Mouse (Mus musculus) ES-CJ7 (cell line): ENCODE measurements around the gene Erbb4.
"Not testable (repeated sequence)": the region's sequence is repeated elsewhere in the genome, so short reads cannot be mapped to it uniquely, and the experiment has no call there.

ENCODE experiments used
- DNase-seq: peaks from one replicate; pipeline ENCODE4 v3.0.0; 2011; ENCODE audit warnings: low read depth, low spot score

Gene Erbb4

DNA sequence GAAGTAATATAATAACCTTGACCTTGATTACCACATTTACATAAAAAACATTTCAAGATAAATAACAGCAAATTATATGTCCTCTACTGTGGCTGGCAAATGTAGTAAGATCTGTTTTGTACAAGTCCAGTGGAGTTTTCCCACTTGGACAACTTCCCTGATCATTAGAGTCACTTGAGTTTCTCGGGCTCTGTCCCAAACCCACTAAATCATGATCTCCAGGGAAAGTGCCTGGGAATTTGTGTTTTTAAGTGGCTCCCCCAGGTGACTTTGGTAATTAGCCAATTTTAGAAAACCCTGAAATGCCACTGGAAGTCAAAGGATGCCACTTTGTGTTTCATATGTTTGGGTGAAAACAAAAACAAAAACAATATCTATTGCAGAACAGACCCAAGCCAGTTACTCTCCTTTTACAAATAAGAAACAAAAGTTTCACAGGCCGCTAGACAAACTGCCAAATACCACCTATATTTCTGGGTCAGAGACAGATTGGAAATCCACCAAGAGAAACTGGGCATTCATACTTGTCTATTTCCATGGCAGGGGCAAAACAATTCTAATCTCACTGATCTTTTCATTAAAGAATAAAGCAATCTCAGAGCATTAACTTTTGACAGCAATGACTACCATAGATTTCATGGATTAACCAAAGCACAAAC, 234.8 kb downstream of the Erbb4 start:
- no peak for DNase-seq

DNA sequence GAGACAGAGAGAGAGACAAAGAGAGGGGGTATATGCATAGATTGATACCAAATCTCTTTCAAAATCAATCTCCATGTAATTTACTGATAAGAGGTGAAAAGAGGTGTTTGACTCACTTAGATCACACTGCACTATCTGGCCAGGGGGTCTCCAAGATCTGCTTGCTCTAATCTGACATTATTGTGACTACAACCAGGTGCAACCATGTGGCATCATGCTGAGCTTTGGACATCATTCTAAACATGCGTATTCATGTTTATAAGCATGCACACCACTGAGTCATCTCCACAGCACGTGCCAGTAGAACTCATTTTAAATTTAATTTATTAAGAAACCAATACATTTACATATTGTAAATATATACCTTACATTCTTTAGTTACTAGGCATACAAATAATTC, 247.5 kb downstream of the Erbb4 start:
- no peak for DNase-seq

DNA sequence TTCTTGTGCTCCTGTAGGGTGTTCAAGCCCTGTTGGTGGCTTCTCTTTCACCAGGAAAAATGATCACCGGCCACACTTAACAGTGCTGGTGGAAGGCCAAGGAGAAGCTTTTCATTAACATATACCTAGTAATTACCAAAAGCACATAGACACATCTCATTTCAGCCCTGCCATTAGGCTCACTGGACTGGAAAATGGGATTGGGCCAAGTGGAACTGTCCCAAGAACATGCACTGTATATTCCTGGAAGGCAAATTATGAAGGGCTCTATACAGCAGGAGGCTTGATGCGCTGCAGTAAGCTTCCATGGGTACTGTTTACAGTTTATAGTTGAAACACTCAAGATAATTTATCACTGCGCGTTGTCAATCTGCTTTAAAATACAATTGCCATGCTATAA, 248.4 kb downstream of the Erbb4 start:
- no peak for DNase-seq

DNA sequence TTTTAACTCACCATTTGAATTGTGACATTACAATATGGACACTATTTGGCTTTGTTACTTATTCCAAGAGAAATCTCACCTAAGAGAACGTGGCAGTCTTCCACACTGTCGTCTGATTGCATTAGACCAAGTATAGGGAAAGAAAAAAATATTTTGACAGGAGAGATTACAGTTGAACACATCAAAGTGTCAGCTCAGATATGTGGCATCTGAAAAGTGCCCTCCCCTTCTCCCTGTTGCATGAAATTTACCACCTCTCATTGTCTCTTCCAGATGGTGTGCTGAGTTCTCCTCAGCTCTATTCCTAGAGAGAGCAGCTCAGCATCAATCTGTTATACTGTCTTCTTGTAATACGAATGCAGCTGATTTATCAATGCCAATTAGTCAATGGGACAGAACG, 268.5 kb downstream of the Erbb4 start:
- DNase-seq: no peak

DNA sequence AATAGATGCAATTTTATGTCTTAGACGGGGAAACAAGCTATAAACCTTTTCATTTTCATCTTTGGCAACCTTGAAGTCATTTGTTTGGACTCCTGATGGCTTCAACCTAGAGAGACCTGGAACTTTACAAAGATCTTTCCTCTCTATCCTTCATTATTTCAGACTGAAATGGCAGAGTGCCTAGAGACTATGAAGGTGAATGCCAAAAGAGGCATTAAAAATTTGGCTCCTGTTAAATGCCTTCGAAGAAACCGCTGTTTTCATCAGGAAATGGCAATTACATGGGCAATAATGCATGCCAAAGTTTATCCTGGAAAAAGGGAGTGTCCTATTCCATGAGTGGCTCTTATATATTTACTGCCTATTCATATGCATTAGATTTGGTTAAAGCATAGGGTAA, 273.2 kb downstream of the Erbb4 start:
- DNase-seq: no peak

DNA sequence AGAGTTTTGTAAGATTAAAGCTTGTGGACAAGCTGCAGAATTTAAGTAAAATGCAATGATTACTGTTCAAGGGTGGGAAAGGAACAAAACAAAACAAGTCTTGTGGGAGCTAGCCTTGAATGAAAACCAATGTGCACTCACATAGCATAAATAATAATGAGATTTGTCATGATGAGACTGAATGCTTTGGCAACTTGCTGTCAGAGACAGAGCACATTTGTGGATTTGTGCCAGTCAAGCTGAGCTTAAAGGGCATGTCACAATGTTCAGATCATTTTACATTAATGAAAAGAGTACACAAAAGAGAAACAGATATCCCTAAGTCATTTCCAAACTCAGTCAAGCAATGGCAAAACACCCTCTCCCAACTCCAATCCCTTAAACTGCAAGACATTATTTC, 275.8 kb downstream of the Erbb4 start:
- DNase-seq: no peak

DNA sequence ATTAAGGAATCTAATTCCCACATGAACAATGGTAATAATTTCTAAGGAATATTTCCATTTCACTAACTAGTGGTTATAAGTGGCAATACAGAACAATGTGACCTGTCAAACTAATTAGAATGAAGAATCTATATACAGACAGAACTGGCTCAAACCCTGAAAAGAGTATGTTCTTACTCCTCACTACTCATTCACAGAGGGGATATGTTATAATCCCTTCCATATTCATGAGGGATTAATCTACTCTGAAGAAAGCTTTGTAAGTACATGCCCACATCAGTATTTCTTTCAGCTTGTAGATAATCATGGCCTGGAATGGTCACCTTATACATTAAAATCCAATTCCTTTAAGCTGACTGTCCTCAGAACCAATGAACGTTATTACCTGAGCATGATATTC, 276.3 kb downstream of the Erbb4 start:
- no peak for DNase-seq

DNA sequence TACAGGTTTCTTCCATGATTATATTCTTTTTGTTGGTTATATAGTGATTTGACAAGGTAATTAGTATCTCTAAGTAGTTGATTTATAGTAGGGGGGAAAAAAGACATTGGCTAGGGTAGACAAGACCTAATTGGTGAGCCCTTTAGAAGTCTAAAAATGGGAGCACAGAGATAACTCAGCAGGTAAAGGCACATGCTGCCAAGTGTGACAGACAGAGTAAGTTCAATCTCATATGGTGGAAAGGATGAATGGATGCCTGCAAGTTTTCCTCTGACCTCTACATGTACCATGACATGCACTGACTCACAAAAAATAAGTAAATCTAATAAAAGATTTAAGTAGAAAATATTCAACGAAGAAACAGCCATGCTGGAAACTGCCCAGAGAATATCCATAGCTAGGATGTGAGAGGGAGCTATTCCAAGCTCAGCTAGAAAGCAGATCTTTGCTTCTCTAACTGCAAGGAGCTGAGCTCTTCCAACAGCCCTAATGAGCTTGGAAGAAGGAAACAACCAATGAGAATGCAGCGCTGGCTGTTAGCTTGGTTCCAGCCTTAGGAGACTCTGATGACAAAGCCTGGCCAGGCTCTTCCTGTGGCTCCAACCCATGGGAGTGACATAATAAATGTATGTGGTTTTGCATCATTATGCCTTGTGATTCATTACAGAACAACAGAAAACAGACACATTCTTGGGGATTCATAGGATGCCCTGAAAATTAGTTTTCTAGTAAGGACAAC, 277.2 kb downstream of the Erbb4 start:
- no peak for DNase-seq

DNA sequence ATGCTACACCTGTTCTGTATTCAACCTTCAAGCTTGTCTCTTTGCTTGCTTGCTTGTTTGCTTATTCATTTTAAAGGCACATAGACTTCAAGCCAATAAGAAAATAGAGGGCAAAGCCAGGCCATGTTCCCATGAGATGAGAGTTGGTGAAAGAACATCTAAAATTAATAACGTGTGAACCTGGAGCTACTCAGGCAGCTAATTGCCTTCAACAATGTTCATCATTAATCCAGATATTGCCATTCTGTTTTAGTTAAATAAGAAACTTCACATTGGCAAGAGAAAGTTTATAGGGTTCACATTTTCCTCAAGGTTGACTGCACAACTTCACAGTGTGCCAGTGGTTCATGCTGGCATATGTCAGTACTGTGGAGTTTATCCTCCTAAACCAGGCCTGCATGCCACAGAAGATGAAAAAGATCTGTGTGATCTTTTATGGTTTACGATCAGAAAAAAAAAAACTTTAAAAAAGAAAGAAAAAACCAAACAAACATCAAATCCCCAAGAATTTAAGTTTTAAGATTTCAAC, 284.7 kb downstream of the Erbb4 start:
- no peak for DNase-seq

DNA sequence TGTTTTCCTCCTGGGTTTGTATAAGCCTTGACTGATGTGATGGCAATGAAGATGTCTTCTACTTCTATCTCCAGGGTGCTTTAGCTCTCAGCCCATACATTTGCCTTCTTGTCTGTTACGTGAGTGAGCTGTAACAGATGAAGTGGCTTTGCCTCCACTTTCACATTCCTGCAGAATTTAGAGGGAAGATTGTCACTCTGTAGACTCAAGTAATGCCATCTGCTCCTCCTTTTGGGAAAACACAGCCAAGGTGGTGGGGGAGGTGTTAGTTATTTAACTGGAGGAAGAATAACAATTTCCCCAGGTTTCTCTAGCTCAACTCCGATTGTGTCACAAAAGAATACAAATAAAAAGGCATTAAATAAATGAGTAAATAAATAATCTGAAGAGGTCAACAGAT, 301.1 kb downstream of the Erbb4 start:
- DNase-seq: no peak

DNA sequence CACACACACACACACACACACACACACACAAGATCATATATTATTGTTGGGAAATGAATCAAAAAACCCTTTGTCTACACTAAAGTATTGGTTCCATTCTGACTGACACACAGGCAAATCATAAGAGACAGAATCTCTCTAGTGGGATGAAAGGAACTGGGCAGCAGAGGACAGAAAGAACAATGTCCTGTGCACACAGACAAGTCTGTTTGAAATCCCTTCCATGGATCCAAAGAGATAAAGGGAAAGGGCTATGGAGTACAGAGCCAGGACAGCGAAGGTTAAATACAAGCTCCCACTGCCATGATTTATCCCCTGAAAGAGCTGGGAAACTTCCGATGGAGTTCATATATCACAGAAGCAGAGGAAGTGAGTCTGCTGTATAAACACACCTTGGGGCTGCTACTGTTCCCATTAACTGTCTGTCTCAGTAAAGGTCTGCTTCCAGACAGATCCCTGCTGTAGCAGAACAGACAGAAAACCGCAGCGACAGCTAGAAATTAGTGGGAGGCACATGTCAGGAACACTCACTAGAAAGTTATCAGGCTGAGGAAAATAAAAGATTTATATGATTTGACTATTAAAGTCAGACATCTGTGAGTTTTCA, 320.3 kb downstream of the Erbb4 start:
- no peak for DNase-seq

DNA sequence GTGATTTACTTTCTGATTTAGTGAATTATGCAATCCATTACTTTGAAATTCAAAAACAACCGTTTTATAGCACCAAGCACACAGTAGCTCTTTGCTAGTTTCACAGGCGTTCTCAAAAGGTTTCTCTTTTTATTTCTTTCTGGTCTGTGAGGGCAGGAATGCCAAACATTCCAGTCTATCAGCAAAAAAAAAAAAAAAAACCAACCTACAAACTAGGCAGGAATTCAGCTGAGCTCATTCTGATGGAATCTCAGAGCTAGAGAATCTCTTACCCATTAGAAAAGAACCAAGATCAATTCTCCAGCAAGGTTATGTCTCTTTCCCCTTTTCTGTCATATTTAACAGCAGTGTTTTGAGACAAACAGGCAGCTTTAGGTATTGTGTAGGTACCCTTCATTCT, 327.2 kb downstream of the Erbb4 start:
- DNase-seq: peak; percentile 24

DNA sequence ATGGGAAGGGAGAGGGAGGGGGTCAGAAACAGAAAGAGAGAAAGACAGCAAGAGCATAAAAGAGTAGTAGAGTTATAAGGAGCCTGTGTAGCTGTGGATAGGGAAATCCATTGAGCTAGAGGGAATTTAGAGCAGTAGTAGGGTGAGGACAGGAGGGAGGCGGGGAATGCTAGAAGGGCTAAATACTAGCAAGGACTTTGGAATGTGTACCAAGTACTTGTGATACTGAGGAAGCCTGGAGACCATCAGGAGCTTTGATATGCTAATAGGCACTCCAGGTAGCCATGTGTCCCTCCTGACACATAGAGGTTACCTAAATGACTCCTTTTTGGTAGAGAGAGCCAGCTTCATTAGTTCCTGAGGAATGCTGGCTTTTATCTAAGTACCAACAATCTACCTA, 327.8 kb downstream of the Erbb4 start:
- DNase-seq: peak; percentile 80

DNA sequence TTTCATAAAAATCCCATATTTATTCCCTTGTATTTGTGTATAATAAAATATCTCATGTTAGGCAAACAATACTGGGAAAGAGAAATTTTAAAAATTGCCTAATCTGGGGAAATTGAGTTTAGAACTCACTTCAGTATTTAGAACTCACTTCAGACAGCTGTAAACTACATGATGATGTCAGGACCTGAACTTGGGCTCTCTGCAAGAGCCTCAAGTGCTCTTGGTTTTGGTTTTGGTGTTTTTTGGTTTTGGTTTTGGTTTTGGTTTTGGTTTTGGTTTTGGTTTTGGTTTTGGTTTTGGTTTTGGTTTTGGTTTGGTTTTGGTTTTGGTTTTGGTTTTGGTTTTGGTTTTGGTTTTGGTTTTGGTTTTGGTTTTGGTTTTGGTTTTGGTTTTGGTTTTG, 341.8 kb downstream of the Erbb4 start:
- DNase-seq: not testable (repeated sequence)

DNA sequence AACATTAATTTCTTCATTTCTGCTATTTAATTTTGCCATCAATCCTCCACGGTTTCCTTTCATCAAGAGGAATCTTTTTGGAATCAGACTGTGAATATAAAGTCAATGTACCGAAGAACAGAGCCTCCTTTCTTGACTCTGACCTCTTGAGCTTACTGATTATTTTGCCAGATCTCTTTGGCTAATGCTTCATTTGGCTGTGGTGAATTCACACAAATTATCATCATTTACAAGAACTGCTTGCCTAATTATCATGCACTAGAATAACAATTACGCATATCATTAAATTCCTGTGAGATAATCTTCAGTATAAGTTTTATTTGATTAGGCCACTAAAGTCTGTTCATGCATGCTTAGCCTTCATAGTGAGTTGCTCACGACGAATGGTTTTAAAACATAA, 345.4 kb downstream of the Erbb4 start:
- DNase-seq: no peak

DNA sequence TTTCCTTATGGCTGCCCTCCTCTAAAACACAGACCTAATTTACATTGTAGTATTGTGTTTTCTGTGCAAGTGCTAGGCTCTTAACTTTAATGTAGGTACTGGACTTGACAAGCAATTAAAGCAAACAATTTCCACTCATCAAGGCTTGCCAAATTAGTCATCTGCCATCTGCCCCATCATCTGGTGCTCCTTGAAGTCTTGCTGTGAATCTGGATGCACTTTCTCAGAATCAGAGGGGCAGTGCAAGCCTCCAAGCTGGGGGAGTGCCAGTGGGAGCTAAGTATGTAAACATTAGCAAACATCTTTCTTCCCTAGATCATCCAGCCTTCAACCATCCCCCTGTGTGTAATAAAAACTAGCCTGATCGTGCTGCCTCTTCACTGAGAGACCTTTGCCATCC, 358.9 kb downstream of the Erbb4 start:
- DNase-seq: no peak

DNA sequence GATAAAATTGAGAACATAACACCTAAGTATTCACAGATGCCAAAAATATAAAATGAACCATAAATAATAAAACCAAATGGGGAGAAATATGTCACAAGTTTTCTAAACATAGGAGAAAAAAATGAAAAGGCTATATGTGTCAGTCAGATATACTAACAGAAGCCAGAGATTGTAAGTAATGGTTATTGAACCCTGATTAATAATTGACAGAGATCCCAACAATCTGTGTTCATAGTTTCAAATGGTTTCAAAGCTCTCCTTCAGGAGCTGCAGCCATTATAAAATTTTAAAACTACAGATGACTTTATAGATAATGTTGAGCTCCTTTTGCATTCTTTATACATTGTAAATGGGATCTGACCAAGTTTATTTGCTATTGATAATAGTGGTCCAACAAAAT, 426.4 kb downstream of the Erbb4 start:
- no peak for DNase-seq

DNA sequence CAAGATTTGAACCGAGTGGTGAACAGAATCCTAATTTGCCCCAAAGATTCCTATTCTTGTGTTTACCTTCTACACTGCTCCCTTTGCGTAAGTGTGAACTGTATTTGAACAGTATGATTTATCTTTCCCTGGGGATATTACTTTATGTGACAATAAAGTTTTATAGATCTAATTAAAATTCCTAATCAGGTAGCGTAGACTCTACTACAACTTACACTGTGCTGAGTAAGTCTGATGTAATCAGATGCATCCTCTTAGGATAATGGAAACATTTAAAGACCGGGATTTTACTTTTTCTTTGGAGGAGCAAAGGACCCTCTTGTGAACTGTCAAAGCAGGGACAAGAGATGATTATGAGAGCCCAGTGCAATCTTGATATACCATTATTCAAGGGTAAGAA, 433.2 kb downstream of the Erbb4 start:
- no peak for DNase-seq

DNA sequence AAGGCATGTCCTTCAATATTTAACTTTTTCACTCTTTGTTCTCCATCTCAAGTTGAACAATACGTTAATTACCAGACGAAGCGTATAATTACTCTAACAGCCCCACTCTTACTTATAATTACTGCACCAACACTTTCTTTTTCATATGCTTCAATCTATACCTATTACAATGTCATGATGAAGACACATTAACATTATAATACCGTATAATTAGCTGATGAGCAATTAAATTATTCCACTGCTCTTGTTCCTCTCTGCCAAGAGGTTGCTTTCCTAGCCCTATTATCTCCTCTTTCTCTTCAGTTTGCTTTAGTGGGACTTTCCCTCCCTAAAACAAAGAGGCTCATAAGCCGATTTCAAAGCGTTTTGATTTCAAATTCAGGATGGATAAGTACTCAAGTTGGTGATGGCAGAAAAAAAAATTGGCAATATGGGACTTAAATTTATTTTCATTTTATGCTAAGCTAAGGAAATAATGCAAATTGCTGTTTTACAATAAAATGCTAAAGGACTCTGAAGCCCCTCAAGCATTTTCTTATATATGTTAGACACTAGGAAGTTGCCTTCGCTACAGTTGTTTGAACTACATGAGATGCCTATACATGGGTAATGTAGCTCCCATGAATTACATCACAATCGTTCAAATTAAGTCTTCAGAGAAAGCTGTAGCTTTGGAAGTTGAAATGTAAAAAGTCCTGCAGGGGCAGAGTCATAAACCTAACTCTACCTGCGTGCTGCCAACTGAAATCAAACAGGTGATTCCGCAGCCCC, 440.8 kb downstream of the Erbb4 start:
- no peak for DNase-seq

DNA sequence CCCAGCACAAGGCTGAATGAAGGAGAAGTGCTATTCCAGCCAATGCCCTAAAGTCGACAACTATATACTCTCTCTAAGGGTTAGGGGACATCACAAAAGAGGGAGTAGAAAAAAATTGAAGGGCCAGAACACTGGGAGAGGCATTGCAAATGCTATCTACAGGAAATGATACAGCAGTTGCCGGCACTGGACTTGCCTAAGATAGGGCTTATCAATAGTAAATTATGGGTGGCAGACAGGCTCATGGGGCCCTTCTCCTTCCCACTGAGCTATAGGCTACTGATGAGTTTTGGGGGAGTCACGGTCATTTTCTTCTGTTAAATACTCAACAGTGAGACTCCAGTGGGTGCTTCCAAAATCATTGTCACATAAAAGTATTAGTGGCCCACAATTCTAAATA, 517.4 kb downstream of the Erbb4 start:
- peak; percentile 3 for DNase-seq

DNA sequence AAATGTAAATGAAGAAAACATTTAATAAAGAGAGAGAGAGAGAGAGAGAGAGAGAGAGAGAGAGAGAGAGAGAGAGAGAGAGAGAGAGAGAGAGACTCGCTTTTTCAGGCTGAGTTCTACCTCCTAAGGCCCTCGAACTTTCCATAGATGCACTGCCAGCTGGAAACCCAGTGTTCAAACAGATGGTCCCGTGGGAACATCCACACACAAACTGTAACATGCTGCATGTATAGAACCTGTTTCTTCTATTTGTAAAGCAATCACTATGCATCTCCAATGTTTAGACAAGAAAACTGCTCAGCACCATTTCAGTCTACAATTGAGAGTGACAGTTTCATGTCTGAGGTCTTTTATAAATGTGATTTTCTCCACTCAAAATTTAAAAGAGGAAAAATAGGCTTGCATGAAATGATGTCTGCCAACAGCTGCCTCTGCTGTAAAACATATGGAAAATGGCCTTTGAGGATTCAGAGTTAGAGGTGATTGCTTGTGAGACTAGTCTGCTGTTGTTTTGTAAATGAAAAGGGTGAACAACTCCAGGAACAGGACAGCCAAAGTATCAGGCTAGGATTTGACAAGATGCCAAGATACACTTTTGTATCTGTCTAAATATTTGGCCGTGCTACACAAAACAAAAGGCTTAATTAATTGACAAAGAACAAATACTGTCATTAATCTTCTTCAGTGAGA, 533.9 kb downstream of the Erbb4 start:
- no peak for DNase-seq

DNA sequence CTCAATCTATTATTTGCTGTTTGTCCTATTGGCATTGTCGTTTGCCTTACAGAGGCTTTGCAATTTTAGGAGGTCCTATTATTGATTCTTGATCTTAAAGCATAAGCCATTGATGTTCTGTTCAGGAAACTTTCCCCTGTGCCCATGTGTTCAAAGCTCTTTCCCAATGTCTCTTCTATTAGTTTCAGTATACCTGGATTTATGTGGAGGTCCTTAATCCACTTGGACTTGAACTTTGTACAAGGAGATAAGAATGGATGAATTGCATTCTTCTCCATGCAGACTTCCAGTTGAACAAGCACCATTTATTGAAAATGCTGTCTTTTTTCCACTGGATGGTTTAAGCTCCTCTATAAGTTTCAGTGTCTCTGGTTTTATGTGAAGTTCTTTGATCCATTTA, 536.9 kb downstream of the Erbb4 start:
- no peak for DNase-seq
